Mouse (Mus musculus): Measurements from ENCODE around the gene Cfl1. TPM values are rescaled to one million over a fixed set of nuclear protein-coding genes. Genes with fewer than 3 reads are reported as not detected.

Gene Cfl1
- polyA plus RNA-seq, 1 experiment from 2014 or later: 3,169 TPM

DNA sequence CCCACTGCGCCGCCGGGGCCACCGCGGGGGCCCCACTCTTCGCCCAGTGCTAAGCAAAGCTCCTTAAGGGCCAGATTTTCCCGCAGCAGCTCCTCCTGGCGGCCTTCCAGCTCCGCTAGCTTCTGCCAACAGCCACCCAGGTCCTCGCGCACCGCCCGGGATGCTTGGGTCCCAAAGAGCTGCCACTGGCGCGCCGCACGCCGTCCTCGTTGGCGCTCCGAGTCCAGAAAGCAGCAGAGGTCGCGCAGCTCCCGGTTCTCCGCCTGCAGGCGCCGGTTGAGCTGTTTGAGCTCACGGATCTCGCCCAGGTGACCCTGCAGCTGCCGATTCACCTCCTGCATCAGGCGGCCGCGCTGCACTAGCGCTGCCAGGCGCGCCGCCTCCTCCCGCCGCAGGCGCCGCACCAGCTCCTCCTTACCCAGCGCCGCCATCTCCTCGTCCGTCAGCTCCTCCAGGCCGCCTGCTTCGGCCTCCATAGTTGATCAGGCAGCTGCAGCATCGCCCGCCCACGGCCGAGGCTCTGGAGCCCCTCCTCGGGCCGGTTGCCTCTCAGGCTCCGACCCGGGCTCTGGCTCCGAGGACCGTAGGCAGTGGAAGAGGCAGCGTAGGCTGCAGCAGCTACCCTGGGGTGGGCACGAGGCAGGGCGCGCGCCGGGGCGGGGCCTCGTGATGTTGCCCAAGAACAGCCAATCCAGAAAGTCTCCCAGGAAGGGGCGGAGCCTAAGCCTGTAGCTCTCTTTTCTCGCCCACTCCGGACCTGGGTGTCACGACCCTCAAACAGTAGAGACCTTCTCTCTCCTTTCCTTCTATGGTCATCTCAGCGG is 33.1 kb upstream of the Cfl1 start:
- Histone ChIP-seq H3K9me3 (replicated peaks) (no peaks in the 10 kb centered on the region), H3K4me2 (replicated peaks) (peak overlapping the region; percentile 99), H3K4me1 (peaks cover 40% of the 10 kb centered on the region), H3K27me3 (peaks cover 11% of the 10 kb centered on the region; the same call in 1 of the 2 replicates), H3K4me3 (peak overlapping the region; percentile 77), H3K36me3 (no peaks in the 10 kb centered on the region), H3K9ac (peak overlapping the region; percentile 87), H3K27ac (peak overlapping the region; percentile 94)
- peak; percentile 91 for ATAC-seq (ENCODE audit: low FRiP score)
- WGBS: under 1% methylated on average over 68 of the region's 70 CpGs

DNA sequence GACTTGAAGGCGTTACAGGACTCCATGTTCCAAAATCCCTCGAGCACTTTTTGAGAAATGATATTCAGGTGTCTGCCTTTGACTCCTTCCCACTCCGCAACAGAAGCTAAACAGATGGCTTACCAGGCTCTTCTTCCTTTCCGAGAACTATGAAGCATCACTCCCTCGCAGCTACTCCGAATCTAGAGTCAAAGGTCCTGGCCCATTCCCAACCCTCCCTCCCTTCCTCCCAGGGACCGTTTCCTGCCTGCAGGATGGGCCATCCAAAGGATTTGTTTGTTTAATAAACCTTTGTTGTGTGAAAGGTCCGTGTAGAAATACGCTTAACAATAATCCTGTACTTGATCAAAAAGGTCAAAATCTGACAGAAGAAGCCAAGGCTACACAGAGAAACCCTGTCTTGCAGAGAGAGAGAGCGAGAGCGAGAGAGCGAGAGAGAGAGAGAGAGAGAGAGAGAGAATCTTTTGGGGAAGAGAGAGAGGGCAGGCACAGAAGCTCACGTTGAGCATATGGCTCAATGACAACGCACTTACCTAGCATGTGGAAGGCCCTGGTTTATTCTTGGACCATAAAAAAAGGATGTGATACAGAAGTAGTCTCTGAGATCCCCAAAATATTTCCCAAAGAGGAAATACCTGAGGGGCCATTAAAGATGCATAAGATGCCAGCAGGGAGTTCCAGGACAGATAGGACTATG is 32.4 kb upstream of the Cfl1 start, which contains the start of gene Ccdc85b:
Gene Ccdc85b, minus strand, starts transcription at position 149 of the 697 bp plus-strand sequence.
- H3K4me3 ChIP-seq: peak within 1 kb of the TSS; percentile 77
- H3K27me3 ChIP-seq: peaks cover 11% of the 10 kb centered on the region; the same call in 1 of the 2 replicates
- H3K4me2 ChIP-seq (replicated peaks): peak within 1 kb of the TSS; percentile 99
- H3K27ac ChIP-seq: peak within 1 kb of the TSS; percentile 94
- H3K9ac ChIP-seq: peak within 1 kb of the TSS; percentile 87
- WGBS: 18% methylated on average over 14 of the region's 14 CpGs
- 0 out of 2 replicates have a peak, but pooled peaks have one; percentile 17 for ATAC-seq (ENCODE audit: low FRiP score)
- H3K36me3 ChIP-seq: peaks cover 5% of the 10 kb centered on the region
- H3K9me3 ChIP-seq (replicated peaks): no peaks in the 10 kb centered on the region
- H3K4me1 ChIP-seq: peaks cover 40% of the 10 kb centered on the region

DNA sequence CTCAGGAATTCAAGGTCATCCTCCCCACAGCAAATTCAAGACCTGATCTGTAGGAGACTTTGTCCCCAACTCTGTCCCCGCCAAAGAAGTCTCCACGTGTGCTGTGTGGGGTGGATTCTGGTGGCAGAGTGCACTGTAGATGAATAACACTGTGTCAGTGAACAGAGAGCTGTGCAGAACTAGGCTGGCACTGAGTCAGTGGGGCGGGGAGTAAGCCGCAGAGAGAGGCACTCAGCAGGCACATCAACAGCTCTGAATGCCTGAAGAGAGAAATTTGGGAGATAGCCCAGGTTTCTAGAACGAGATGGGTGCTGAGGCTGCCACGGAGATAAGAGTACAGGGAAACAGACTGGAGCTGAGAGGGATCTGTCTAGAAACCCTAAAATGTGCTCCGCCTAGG is 31.2 kb upstream of the Cfl1 start:
- H3K4me2 ChIP-seq (replicated peaks): no peak overlapping the region
- H3K9me3 ChIP-seq (replicated peaks): no peaks in the 10 kb centered on the region
- H3K4me3 ChIP-seq: no peak overlapping the region
- WGBS: 72% methylated on average over 7 of the region's 7 CpGs
- no peak overlapping the region for H3K27ac ChIP-seq
- peaks cover 45% of the 10 kb centered on the region for H3K4me1 ChIP-seq
- no peak for ATAC-seq (ENCODE audit: low FRiP score)
- H3K36me3 ChIP-seq: peaks cover 12% of the 10 kb centered on the region
- peaks cover 11% of the 10 kb centered on the region; the same call in 1 of the 2 replicates for H3K27me3 ChIP-seq
- no peak overlapping the region for H3K9ac ChIP-seq

DNA sequence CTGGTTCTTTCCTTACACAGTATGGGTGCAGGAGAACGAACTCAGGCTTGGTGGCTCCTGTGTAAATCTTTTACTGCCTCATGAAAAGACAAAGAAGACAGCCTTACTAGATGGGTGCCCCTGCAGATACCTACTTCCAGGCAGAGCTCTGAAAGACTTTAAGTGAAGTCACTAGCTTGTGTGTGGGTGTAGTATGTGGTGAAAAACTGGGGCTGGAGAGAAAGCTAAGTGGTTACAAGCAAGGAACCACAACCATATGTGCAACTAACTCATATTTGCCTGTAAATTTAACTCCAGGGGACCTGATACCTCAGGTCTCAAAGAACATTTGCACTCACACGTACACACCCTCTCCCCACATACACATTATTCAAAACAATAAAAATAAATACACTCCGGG is 30.4 kb upstream of the Cfl1 start:
- no peak for ATAC-seq (ENCODE audit: low FRiP score)
- H3K4me1 ChIP-seq: peaks cover 49% of the 10 kb centered on the region
- H3K27ac ChIP-seq: no peak overlapping the region

DNA sequence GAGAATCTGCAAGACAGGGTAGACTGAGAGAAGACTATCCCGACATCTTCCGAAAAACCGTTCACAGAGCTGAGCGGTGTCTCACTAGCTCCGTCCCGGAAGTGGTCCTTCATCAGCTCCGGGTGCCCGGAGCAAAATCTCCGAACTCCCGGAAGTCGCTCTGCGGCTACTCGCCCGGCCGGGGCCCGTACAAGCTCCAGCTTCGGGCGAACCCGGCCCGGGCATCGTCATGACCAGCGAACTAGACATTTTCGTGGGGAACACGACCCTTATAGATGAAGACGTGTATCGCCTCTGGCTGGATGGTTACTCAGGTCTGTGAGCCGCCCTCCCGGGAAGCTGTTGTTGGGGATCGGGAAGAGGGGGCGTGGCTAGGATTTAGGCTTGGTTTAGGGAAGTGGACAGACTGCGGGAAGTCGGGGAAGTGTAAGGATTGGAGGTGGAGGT is 29.8 kb upstream of the Cfl1 start, which contains the start of gene Fibp:
Gene Fibp, plus strand, starts transcription at position 151 of the 447 bp plus-strand sequence.
- Histone ChIP-seq H3K9me3 (replicated peaks) (no peaks in the 10 kb centered on the region), H3K36me3 (peaks cover 21% of the 10 kb centered on the region), H3K4me1 (peaks cover 43% of the 10 kb centered on the region), H3K27ac (peak within 1 kb of the TSS; percentile 45), H3K4me2 (replicated peaks) (peak within 1 kb of the TSS; percentile 94), H3K9ac (peak within 1 kb of the TSS; percentile 69), H3K27me3 (peaks cover 11% of the 10 kb centered on the region; the same call in 1 of the 2 replicates), H3K4me3 (peak within 1 kb of the TSS; percentile 54)
- peak; percentile 51 for ATAC-seq (ENCODE audit: low FRiP score)
- under 1% methylated on average over 32 of the region's 32 CpGs for WGBS

More for the DNA sequence above, 30.4 kb upstream of the Cfl1 start:
- Histone ChIP-seq H3K36me3 (peaks cover 15% of the 10 kb centered on the region), H3K4me2 (replicated peaks) (peak overlapping the region; percentile 94), H3K27me3 (peaks cover 11% of the 10 kb centered on the region; the same call in 1 of the 2 replicates), H3K9ac (peak overlapping the region; percentile 69), H3K9me3 (replicated peaks) (no peaks in the 10 kb centered on the region), H3K4me3 (peak overlapping the region; percentile 54)
- WGBS: 29% methylated on average over 3 of the region's 3 CpGs

DNA sequence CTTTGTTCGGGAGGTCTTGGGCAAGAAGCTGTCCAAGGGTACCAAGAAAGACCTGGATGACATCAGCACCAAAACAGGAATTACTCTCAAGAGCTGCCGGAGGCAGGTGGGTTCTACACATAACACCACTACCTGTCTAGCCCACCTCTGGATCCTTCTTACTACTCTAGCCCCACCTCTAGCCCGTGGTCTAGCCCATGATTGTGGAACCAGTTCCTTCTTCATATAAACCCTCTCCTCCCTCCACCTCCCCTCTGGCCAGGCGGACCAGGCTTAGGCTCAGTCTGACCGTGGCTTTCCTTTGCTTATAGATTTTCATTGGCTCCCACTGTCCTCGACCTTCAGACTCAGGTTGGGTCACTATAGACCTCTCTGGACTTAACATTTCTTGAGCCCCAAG is 28.8 kb upstream of the Cfl1 start:
- Histone ChIP-seq H3K9me3 (replicated peaks) (no peaks in the 10 kb centered on the region), H3K36me3 (peaks cover 30% of the 10 kb centered on the region), H3K9ac (peak overlapping the region; percentile 69), H3K4me2 (replicated peaks) (peak overlapping the region; percentile 94), H3K27me3 (peaks cover 11% of the 10 kb centered on the region; the same call in 1 of the 2 replicates), H3K4me1 (peaks cover 34% of the 10 kb centered on the region), H3K4me3 (peak overlapping the region; percentile 54), H3K27ac (no peak overlapping the region)
- 89% methylated on average over 6 of the region's 6 CpGs for WGBS
- ATAC-seq (ENCODE audit: low FRiP score): no peak

DNA sequence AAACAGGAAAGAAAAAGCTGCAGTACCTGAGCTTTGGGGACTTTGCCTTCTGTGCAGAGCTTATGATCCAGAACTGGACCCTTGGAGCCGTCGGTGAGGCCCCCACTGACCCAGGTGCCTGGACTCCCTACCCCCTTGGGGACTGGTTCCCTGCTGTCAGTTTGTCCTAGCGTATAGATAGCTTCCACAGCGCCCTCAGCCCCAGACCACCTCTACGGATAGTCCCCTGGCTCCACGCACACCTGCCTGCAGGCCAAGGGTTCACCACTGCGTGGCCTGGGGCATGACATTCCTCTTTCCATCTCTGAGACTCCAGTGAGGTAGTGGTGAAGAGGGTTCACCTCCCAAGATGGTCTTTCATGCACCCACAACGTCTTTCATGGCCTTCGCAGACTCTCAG is 27.0 kb upstream of the Cfl1 start:
- 0 out of 2 replicates have a peak overlapping the region, but pooled peaks have one; percentile 5 for H3K4me3 ChIP-seq

DNA sequence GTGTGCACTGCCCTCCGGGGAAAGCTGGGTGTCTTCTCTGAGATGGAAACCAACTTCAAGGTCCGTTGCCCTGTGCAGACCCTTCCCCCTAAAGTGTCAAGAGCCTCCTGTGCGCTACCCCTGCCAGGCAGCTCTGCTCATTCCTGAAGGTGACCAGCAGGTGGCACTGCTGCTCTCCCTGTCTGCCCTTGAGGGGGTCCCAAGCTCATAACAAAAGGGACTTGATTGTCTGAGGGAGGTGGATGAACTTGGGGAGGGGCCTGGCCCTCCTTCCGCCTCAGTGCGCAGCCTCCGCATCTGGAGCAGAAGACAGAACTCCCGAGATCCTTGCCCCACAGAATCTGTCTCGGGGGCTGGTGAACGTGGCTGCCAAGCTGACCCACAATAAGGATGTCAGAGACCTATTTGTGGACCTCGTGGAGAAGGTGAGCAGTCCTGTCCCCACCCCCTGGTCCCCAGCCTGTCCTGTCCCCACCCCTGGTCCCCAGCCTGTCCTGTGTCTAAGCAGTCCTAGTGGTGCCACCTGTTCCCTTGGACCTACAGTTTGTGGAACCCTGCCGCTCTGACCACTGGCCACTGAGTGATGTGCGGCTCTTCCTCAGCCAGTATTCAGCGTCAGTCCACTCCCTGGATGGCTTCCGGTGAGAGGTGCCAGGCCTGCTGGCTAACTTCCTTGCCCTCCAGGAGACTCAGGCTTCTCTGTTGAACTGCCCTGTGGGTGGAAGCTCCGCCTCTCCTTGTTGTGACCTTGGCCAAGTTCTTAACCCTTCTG is 26.3 kb upstream of the Cfl1 start:
- peaks cover 5% of the 10 kb centered on the region; the same call in 1 of the 2 replicates for H3K27me3 ChIP-seq
- H3K4me3 ChIP-seq: peak overlapping the region; percentile 21
- H3K36me3 ChIP-seq: peaks cover 44% of the 10 kb centered on the region
- peak; percentile 57 for ATAC-seq (ENCODE audit: low FRiP score)
- peak overlapping the region; percentile 51 for H3K9ac ChIP-seq
- peak overlapping the region; percentile 48 for H3K4me2 ChIP-seq (replicated peaks)
- no peaks in the 10 kb centered on the region for H3K9me3 ChIP-seq (replicated peaks)
- H3K4me1 ChIP-seq: peaks cover 23% of the 10 kb centered on the region
- H3K27ac ChIP-seq: 0 out of 2 replicates have a peak overlapping the region, but pooled peaks have one; percentile 25
- WGBS: 40% methylated on average over 15 of the region's 15 CpGs

More for the DNA sequence above, 27.0 kb upstream of the Cfl1 start:
- no peaks in the 10 kb centered on the region for H3K9me3 ChIP-seq (replicated peaks)
- 87% methylated on average over 9 of the region's 9 CpGs for WGBS
- H3K27me3 ChIP-seq: peaks cover 11% of the 10 kb centered on the region; the same call in 1 of the 2 replicates
- H3K9ac ChIP-seq: no peak overlapping the region
- no peak overlapping the region for H3K4me2 ChIP-seq (replicated peaks)
- no peak overlapping the region for H3K27ac ChIP-seq
- peaks cover 44% of the 10 kb centered on the region for H3K36me3 ChIP-seq
- peaks cover 23% of the 10 kb centered on the region for H3K4me1 ChIP-seq
- ATAC-seq (ENCODE audit: low FRiP score): no peak

DNA sequence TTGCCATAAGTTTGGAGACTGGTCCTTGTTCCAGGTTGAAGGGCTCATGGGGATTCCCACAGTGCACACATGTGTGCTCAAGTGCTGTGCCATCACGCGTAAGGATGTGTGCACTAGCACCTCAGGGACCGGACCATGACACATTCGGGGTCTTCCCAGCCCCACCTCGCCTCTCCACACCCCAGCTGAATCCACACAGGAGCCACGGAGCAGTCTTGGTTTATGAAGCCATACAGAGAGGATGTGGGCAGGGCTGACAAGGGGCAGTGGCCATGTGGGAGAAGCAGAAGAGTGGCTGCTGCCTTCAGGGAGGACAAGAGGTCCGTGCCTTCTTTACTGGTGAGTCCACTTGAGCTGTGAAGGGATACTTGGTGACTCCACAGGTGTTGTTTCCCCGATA is 25.2 kb upstream of the Cfl1 start:
- Histone ChIP-seq H3K4me3 (no peak overlapping the region), H3K27ac (no peak overlapping the region), H3K4me1 (peaks cover 20% of the 10 kb centered on the region), H3K36me3 (peaks cover 44% of the 10 kb centered on the region), H3K27me3 (no peaks in the 10 kb centered on the region), H3K9ac (no peak overlapping the region), H3K9me3 (replicated peaks) (no peaks in the 10 kb centered on the region), H3K4me2 (replicated peaks) (no peak overlapping the region)
- no peak for ATAC-seq (ENCODE audit: low FRiP score)
- WGBS: 93% methylated on average over 8 of the region's 8 CpGs

DNA sequence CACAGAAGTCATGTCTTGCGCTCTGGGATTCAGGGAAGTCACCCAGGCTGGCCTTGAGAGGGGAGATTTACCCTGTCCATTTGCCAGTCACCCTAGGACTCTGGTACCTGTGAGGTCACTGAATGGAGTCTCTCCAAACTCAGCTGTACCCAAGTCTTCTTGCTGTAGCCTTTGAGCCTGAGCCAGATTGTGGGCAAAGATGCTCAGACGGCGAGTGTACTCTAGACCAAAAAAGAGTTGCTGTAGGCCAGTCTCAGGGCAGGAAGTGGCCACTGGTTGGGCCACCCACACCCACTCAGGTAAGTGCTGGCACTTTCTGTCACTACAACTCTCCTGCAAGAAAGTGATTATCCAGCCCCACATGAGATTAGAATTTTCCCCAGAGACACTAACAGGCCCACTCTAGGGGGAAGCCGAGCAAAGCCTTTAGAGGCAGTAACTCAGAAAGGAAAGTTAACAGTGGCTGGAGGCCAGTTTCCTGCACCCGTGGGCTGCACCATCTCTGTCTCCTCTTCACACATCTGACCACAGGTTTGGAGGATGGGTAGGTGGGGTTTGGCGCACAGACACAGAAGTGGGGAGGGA is 23.2 kb upstream of the Cfl1 start:
- no peaks in the 10 kb centered on the region for H3K27me3 ChIP-seq
- H3K4me3 ChIP-seq: no peak overlapping the region
- H3K4me1 ChIP-seq: peaks cover 10% of the 10 kb centered on the region
- no peak overlapping the region for H3K9ac ChIP-seq
- ATAC-seq (ENCODE audit: low FRiP score): no peak
- no peak overlapping the region for H3K4me2 ChIP-seq (replicated peaks)
- WGBS: 92% methylated on average over 6 of the region's 6 CpGs
- peaks cover 44% of the 10 kb centered on the region for H3K36me3 ChIP-seq
- no peak overlapping the region for H3K27ac ChIP-seq
- no peaks in the 10 kb centered on the region for H3K9me3 ChIP-seq (replicated peaks)

DNA sequence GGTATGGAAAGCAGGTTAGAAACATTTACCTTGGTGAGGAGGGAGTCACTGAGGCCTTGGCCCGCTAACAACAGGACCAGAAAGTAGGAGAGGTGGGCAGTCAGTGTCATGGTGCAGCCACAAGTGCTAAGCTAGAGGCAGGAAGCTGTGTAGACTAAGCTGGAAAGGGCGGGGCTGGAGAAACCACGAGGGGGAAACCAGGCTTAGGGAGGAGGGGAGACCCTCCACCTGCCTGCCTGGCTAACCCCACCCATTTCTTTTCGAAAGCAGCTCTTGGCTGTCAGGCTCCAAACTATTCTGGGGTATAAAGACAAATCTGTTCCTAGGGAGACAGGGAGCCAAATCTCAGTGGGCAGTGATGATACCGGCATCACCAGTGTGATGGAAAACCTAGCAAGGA is 21.9 kb upstream of the Cfl1 start, which contains the start of gene Ctsw:
Gene Ctsw, minus strand, starts transcription at position 134 of the 400 bp plus-strand sequence.
- ATAC-seq (ENCODE audit: low FRiP score): no peak
- 61% methylated on average over 5 of the region's 5 CpGs for WGBS
- H3K27me3 ChIP-seq: no peaks in the 10 kb centered on the region
- H3K36me3 ChIP-seq: peaks cover 33% of the 10 kb centered on the region
- no peak within 1 kb of the TSS for H3K27ac ChIP-seq
- H3K9ac ChIP-seq: no peak within 1 kb of the TSS
- H3K9me3 ChIP-seq (replicated peaks): no peaks in the 10 kb centered on the region
- H3K4me2 ChIP-seq (replicated peaks): no peak within 1 kb of the TSS
- H3K4me3 ChIP-seq: no peak within 1 kb of the TSS
- peaks cover 10% of the 10 kb centered on the region for H3K4me1 ChIP-seq
